Mouse (Mus musculus): Measurements from ENCODE around the gene Kdm1b. TPM values are rescaled to one million over a fixed set of nuclear protein-coding genes. Genes with fewer than 3 reads are reported as not detected.

Gene Kdm1b
- polyA plus RNA-seq, 1 experiment from 2014 or later, result 19.2 TPM

DNA sequence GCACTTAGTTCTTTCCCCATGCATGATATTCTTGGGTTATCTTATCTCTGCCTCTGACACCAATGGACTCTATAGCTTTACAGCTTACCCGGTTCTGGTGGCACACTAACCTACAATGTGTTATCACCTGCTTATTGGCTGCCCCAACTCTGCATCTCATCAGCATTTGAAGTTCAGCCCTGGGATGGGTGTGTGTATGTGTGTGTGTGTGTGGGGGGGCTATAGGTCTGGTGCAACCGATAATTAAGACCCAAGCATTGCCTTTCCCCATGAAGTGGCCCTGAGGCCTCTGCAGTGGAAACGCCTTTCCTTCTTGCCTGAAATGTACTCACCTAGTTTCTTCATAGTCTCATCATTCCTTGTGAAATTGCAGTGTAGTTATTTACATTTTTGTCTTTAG is 72.7 kb downstream of the Kdm1b start:
- H3K4me1 ChIP-seq (replicated peaks), result no peaks in the 10 kb centered on the region
- no peak overlapping the region for H3K9ac ChIP-seq
- no peak overlapping the region for H3K4me2 ChIP-seq
- H3K36me3 ChIP-seq, result no peaks in the 10 kb centered on the region
- no peak for ATAC-seq (ENCODE audit: low FRiP score, low read depth)
- no peak overlapping the region for H3K27ac ChIP-seq (replicated peaks)
- 0 out of 2 replicates have a peak, but pooled peaks cover 4% of the 10 kb centered on the region for H3K27me3 ChIP-seq
- no peak overlapping the region for H3K4me3 ChIP-seq
- WGBS, result 93% methylated on average over 3 of the region's 3 CpGs
- H3K9me3 ChIP-seq, result no peaks in the 10 kb centered on the region

DNA sequence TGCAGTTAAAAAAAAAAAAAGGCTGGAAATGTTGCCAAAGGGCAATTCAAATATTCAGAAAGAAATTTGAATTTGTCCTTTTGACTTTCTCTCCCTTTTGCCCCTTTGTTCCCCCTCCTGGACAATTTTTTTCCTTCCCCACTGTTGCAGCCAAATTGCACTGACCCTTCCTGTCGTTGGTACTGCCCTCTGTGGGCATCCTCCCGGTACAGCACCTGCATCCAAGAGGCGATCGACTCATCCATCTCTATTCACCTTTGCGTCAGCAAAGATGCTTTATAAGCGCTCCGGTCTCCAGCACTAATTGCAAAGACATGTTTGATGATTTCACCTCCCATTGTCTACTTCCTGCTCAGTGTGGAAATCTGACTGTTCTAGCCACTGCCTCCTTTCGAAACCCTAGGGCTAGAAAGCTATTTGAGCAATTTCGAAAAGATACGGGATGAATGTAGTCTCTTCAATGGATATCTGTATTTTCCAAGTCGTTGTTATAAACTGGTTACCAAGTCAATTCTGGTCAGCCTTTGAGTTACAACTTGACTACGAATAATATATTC is 78.1 kb downstream of the Kdm1b start:
- H3K27me3 ChIP-seq, result peaks cover 10% of the 10 kb centered on the region; the same call in 1 of the 2 replicates
- peak overlapping the region; percentile 99 for H3K4me2 ChIP-seq
- ATAC-seq (ENCODE audit: low FRiP score, low read depth), result no peak
- no peaks in the 10 kb centered on the region for H3K36me3 ChIP-seq
- peaks cover 22% of the 10 kb centered on the region for H3K4me1 ChIP-seq (replicated peaks)
- no peaks in the 10 kb centered on the region for H3K9me3 ChIP-seq
- H3K4me3 ChIP-seq, result peak overlapping the region; percentile 62; the same call in 1 of the 2 replicates
- 32% methylated on average over 12 of the region's 12 CpGs for WGBS
- no peak overlapping the region for H3K9ac ChIP-seq
- H3K27ac ChIP-seq (replicated peaks), result no peak overlapping the region

- Histone ChIP-seq H3K4me2 (peak within 1 kb of the TSS; percentile 99), H3K4me1 (replicated peaks) (peaks cover 22% of the 10 kb centered on the region), H3K27me3 (peaks cover 10% of the 10 kb centered on the region; the same call in 1 of the 2 replicates), H3K4me3 (peak within 1 kb of the TSS; percentile 62), H3K36me3 (no peaks in the 10 kb centered on the region), H3K9ac (peak within 1 kb of the TSS; percentile 54), H3K9me3 (no peaks in the 10 kb centered on the region), H3K27ac (replicated peaks) (no peak within 1 kb of the TSS)
- 2% methylated on average over 55 of the region's 55 CpGs for WGBS
- peak; percentile 65; the same call in 1 of the 2 replicates for ATAC-seq (ENCODE audit: low FRiP score, low read depth)
Measured at GRCm38 (mm10) chr13:47122537-47123430, 79.5 kb downstream of the Kdm1b start, which contains the start of gene Rnf144b. Rnf144b (plus strand) TSS chr13:47122656.

DNA sequence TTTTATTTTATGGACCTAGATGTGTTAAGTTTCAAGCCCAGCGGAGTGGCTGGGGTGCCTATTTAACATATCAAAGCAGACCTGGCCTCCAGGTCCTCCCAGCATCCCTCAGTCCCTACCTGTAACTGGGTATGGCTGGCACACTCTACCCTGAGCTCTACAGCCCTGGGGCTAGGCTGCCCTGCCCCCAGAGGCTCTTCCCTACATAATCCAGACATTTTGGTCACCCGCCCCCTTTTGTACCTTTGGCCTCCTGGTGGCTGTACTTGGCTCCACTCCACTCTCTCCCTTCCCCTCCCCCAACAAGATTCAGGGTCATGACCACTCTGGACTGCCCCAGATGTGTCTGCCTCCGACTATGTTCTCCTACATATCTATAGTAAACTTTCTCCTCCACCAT is 81.2 kb downstream of the Kdm1b start:
- 59% methylated on average over 3 of the region's 3 CpGs for WGBS
- no peak for ATAC-seq (ENCODE audit: low FRiP score, low read depth)
- H3K9me3 ChIP-seq, result no peaks in the 10 kb centered on the region

GRCm38 (mm10) chr13:47124986-47125385 is 81.7 kb downstream of the Kdm1b start:
- H3K9me3 ChIP-seq, result no peaks in the 10 kb centered on the region
- H3K36me3 ChIP-seq, result no peaks in the 10 kb centered on the region
- peaks cover 10% of the 10 kb centered on the region; the same call in 1 of the 2 replicates for H3K27me3 ChIP-seq
- H3K4me2 ChIP-seq, result no peak overlapping the region
- 84% methylated on average over 6 of the region's 6 CpGs for WGBS
- H3K4me1 ChIP-seq (replicated peaks), result peaks cover 22% of the 10 kb centered on the region
- ATAC-seq (ENCODE audit: low FRiP score, low read depth), result no peak
- no peak overlapping the region for H3K9ac ChIP-seq
- no peak overlapping the region for H3K4me3 ChIP-seq
- no peak overlapping the region for H3K27ac ChIP-seq (replicated peaks)

More for the DNA sequence above, 81.2 kb downstream of the Kdm1b start:
- Histone ChIP-seq H3K27ac (replicated peaks) (no peak overlapping the region), H3K9ac (no peak overlapping the region), H3K27me3 (peaks cover 10% of the 10 kb centered on the region; the same call in 1 of the 2 replicates), H3K4me1 (replicated peaks) (peaks cover 22% of the 10 kb centered on the region), H3K36me3 (no peaks in the 10 kb centered on the region), H3K4me3 (no peak overlapping the region), H3K4me2 (no peak overlapping the region)

DNA sequence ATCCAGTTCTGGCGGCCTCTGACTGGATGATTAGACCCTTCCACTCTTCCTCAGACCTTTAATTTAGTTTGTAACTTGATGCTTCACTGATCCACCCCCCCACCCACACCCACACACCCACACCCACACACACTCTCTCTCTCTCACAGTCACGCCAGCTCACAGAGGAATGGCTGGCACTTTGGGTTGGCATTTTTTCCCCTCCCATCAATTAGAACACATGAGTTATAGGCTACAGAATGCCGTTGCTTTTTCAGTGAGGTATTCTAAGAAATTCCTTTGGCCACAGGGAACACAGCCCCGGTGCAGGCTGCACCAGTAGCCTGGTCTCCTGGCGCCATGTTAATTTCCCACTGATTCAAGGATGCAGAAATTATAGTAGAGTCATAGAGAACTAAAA is 82.3 kb downstream of the Kdm1b start:
- H3K9me3 ChIP-seq, result no peaks in the 10 kb centered on the region
- no peak overlapping the region for H3K4me2 ChIP-seq
- no peak overlapping the region for H3K4me3 ChIP-seq
- H3K27ac ChIP-seq (replicated peaks), result no peak overlapping the region
- no peak for ATAC-seq (ENCODE audit: low FRiP score, low read depth)
- no peaks in the 10 kb centered on the region for H3K36me3 ChIP-seq
- WGBS, result 72% methylated on average over 5 of the region's 5 CpGs
- H3K4me1 ChIP-seq (replicated peaks), result peaks cover 22% of the 10 kb centered on the region
- H3K27me3 ChIP-seq, result peaks cover 10% of the 10 kb centered on the region; the same call in 1 of the 2 replicates
- H3K9ac ChIP-seq, result no peak overlapping the region

- Histone ChIP-seq H3K4me2 (no peak overlapping the region), H3K9ac (no peak overlapping the region), H3K9me3 (no peaks in the 10 kb centered on the region), H3K36me3 (no peaks in the 10 kb centered on the region), H3K4me1 (replicated peaks) (no peaks in the 10 kb centered on the region), H3K27ac (replicated peaks) (no peak overlapping the region), H3K4me3 (no peak overlapping the region), H3K27me3 (peaks cover 3% of the 10 kb centered on the region; the same call in 1 of the 2 replicates)
- 63% methylated on average over 4 of the region's 4 CpGs for WGBS
- no peak for ATAC-seq (ENCODE audit: low FRiP score, low read depth)
Measured at GRCm38 (mm10) chr13:47129090-47129489, 85.8 kb downstream of the Kdm1b start.

DNA sequence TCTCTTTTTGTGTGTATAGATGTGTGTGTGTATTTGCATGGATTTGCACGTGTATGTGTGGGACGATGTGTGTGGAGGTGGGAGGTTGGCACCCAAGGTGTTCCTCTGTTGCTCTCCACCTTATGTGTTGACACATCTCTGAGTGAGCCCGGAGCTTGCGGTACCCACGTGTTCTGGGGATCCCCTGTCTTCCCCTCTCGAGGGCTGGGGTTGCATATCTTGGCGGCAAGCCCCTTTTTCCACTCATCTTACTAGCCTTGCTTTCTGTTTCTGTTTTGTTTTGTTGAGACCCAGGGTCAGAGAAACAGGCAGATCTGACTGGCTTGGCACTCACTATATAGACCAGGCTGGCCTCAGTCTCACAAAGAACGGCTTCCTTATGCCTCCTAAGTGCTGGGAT is 89.8 kb downstream of the Kdm1b start:
- H3K27ac ChIP-seq (replicated peaks), result no peak overlapping the region
- no peaks in the 10 kb centered on the region for H3K4me1 ChIP-seq (replicated peaks)
- no peak for ATAC-seq (ENCODE audit: low FRiP score, low read depth)
- no peak overlapping the region for H3K9ac ChIP-seq
- no peaks in the 10 kb centered on the region for H3K9me3 ChIP-seq
- no peak overlapping the region for H3K4me3 ChIP-seq
- H3K4me2 ChIP-seq, result no peak overlapping the region
- 88% methylated on average over 8 of the region's 8 CpGs for WGBS
- H3K36me3 ChIP-seq, result no peaks in the 10 kb centered on the region
- H3K27me3 ChIP-seq, result no peaks in the 10 kb centered on the region

GRCm38 (mm10) chr13:47134836-47135235 is 91.5 kb downstream of the Kdm1b start:
- no peak overlapping the region for H3K27ac ChIP-seq (replicated peaks)
- no peak overlapping the region for H3K4me3 ChIP-seq
- H3K27me3 ChIP-seq, result no peaks in the 10 kb centered on the region
- H3K4me1 ChIP-seq (replicated peaks), result no peaks in the 10 kb centered on the region
- H3K36me3 ChIP-seq, result no peaks in the 10 kb centered on the region
- 98% methylated on average over 7 of the region's 7 CpGs for WGBS
- H3K4me2 ChIP-seq, result no peak overlapping the region
- no peak overlapping the region for H3K9ac ChIP-seq
- no peaks in the 10 kb centered on the region for H3K9me3 ChIP-seq
- no peak for ATAC-seq (ENCODE audit: low FRiP score, low read depth)

Other genes starting within 250 kb of the Kdm1b start
- 13.0 and 16.9 TPM in 2 replicates for gene Kif13a, start 113.6 kb upstream of the Kdm1b start, polyA plus RNA-seq (2015; fragmentation: Nextera tagmentation; extraction: Ambion mirVana)
- 16.2 and 18.5 TPM in 2 replicates for gene Nhlrc1, start 28.6 kb upstream of the Kdm1b start, polyA plus RNA-seq (2015; fragmentation: Nextera tagmentation; extraction: Ambion mirVana)
- 19.0 and 20.5 TPM in 2 replicates for gene Tpmt, start 1.2 kb downstream of the Kdm1b start, polyA plus RNA-seq (2015; fragmentation: Nextera tagmentation; extraction: Ambion mirVana)
- gene Dek, start 62.7 kb downstream of the Kdm1b start, polyA plus RNA-seq (2015; fragmentation: Nextera tagmentation; extraction: Ambion mirVana), result 116 and 138 TPM in 2 replicates
- gene Rnf144b, start 79.2 kb downstream of the Kdm1b start, polyA plus RNA-seq (2015; fragmentation: Nextera tagmentation; extraction: Ambion mirVana), result 0.96 and 1.0 TPM in 2 replicates